Mouse (Mus musculus) heart, postnatal 36 days (tissue): ENCODE data around the gene Erlec1. TPM values are rescaled to one million over a fixed set of nuclear protein-coding genes. Genes with fewer than 3 reads are reported as not detected.

Experiments used
- total RNA-seq, 2 experiments: library from RNA; stranded (reverse); gene quantifications; 2 replicates each; pipeline ENCODE4 v1.2.3; 2021

The Erlec1 gene
- total RNA-seq, 2 experiments from 2014 or later = 39.7 to 42.6 TPM

Other genes starting within 250 kb of the Erlec1 start
- gene Psme4, start 182.6 kb downstream of the Erlec1 start, total RNA-seq = 100 to 1,000 TPM; 215 to 267 TPM
- under 1 TPM in 1 of 2 experiments, not detected in 1; 0.17 TPM for gene Gpr75, start 69.0 kb downstream of the Erlec1 start, total RNA-seq
- gene Asb3, start 68.9 kb downstream of the Erlec1 start, total RNA-seq = 1 to 10 TPM; 7.2 to 9.6 TPM
- gene Chac2, start 32.0 kb upstream of the Erlec1 start, total RNA-seq = 10 to 100 TPM; 18.9 to 27.6 TPM
- not detected for gene Gm17332, start 228.1 kb upstream of the Erlec1 start, total RNA-seq